Mouse (Mus musculus): ENCODE measurements around the gene Wapl.

The Wapl gene

DNA sequence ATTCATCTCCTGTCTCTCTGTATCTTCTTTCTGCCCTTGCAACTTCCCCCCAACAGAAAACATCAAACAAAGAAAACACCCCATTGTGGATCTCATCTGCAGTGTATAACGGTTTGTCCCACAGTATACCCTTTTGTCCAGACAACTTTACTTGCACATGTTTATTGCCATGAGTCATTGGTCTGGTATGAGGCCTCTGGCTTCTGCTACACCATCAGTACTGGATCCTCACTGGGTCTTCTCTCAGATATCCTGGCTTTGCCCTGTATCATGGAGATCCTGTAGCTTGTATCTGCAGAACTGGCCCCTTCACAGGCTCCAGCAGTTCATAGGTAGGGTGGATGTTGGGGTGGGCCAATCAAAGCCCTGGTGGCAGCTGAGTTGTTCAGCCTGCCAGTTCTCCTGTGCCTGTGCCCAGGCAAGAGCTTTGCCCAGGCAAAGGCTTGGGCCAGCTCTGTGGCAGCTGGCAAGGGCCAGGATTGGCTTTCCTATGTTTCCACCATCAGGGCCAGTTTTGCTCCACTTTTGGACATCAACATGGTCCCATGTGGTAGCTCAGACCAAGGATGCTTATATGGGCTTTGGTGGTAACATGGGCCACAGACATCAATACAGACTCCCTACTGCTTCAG is 119.8 kb downstream of the Wapl start:
- POLR2A ChIA-PET = no interaction called here
- CTCF ChIA-PET = no interaction called here

Data from embryonic stem cell, embryonic (primary cell).